Mouse (Mus musculus): ENCODE data around the gene Cd2bp2. TPM values are rescaled to one million over a fixed set of nuclear protein-coding genes. Genes with fewer than 3 reads are reported as not detected.

Gene Cd2bp2
- total RNA-seq, 1 experiment from 2014 or later, result 59.8 TPM

- ATAC-seq (replicated peaks; ENCODE audit: insufficient number of reproducible peaks, low FRiP score, low TSS enrichment, poor library complexity, severe bottlenecking), result peak; percentile 72
Measured at GRCm38 (mm10) chr7:127153477-127153876, 42.4 kb downstream of the Cd2bp2 start.

- ATAC-seq (replicated peaks; ENCODE audit: insufficient number of reproducible peaks, low FRiP score, low TSS enrichment, poor library complexity, severe bottlenecking), result no peak
Measured at GRCm38 (mm10) chr7:127152464-127152863, 43.4 kb downstream of the Cd2bp2 start.

- ATAC-seq (replicated peaks; ENCODE audit: insufficient number of reproducible peaks, low FRiP score, low TSS enrichment, poor library complexity, severe bottlenecking), result no peak
Measured at GRCm38 (mm10) chr7:127147901-127148300, 47.9 kb downstream of the Cd2bp2 start.

- no peak for ATAC-seq (replicated peaks; ENCODE audit: insufficient number of reproducible peaks, low FRiP score, low TSS enrichment, poor library complexity, severe bottlenecking)
Measured at GRCm38 (mm10) chr7:127146267-127146603, 49.6 kb downstream of the Cd2bp2 start.

GRCm38 (mm10) chr7:127145387-127146266 lies 50.2 kb downstream of the Cd2bp2 start:
- ATAC-seq (replicated peaks; ENCODE audit: insufficient number of reproducible peaks, low FRiP score, low TSS enrichment, poor library complexity, severe bottlenecking), result no peak

- ATAC-seq (replicated peaks; ENCODE audit: insufficient number of reproducible peaks, low FRiP score, low TSS enrichment, poor library complexity, severe bottlenecking), result no peak
Measured at GRCm38 (mm10) chr7:127144412-127144811, 51.4 kb downstream of the Cd2bp2 start.

GRCm38 (mm10) chr7:127142666-127143065 lies 53.2 kb downstream of the Cd2bp2 start:
- no peak for ATAC-seq (replicated peaks; ENCODE audit: insufficient number of reproducible peaks, low FRiP score, low TSS enrichment, poor library complexity, severe bottlenecking)

- ATAC-seq (replicated peaks; ENCODE audit: insufficient number of reproducible peaks, low FRiP score, low TSS enrichment, poor library complexity, severe bottlenecking), result 0 out of 2 replicates have a peak, but pooled peaks have one; percentile 29
Measured at GRCm38 (mm10) chr7:127142214-127142613, 53.6 kb downstream of the Cd2bp2 start.

Other genes starting within 250 kb of the Cd2bp2 start
- not detected in 3 replicates for gene Asphd1, start 246.5 kb downstream of the Cd2bp2 start, total RNA-seq (2017)
- gene Sez6l2, start 245.5 kb downstream of the Cd2bp2 start, total RNA-seq (2017), result 0.64 to 3.6 TPM (median 1.3 TPM) in 3 replicates
- gene Cdipt, start 220.1 kb downstream of the Cd2bp2 start, total RNA-seq (2017), result 43.2 to 53.6 TPM (median 43.9 TPM) in 3 replicates
- 2.8 to 9.8 TPM (median 5.5 TPM) in 3 replicates for gene Cdiptos, start 220.0 kb downstream of the Cd2bp2 start, total RNA-seq (2017)
- 95.0 to 131 TPM (median 111 TPM) in 3 replicates for gene Mvp, start 181.4 kb downstream of the Cd2bp2 start, total RNA-seq (2017)
- gene Pagr1b, start 179.6 kb downstream of the Cd2bp2 start, total RNA-seq (2017), result 2.9 to 7.8 TPM (median 5.2 TPM) in 3 replicates
- 3.8 to 52.6 TPM (median 4.4 TPM) in 3 replicates for gene Pagr1a, start 178.7 kb downstream of the Cd2bp2 start, total RNA-seq (2017)
- gene Gm42742, start 175.0 kb downstream of the Cd2bp2 start, total RNA-seq (2017), result 6.4 to 36.5 TPM (median 36.3 TPM) in 3 replicates
- gene Prrt2, start 174.8 kb downstream of the Cd2bp2 start, total RNA-seq (2017), result not detected in 3 replicates
- 16.7 to 36.3 TPM (median 30.1 TPM) in 3 replicates for gene Maz, start 169.0 kb downstream of the Cd2bp2 start, total RNA-seq (2017)
- 0.85 to 3.7 TPM (median 0.97 TPM) in 3 replicates for gene Kif22, start 153.6 kb downstream of the Cd2bp2 start, total RNA-seq (2017)
- not detected in 3 replicates for gene Zg16, start 108.7 kb downstream of the Cd2bp2 start, total RNA-seq (2017)
- gene AI467606, start 104.7 kb downstream of the Cd2bp2 start, total RNA-seq (2017), result 34.3 to 52.4 TPM (median 39.3 TPM) in 3 replicates
- gene Qprt, start 73.8 kb downstream of the Cd2bp2 start, total RNA-seq (2017), result 5.1 to 16.1 TPM (median 9.1 TPM) in 3 replicates
- 1,218 to 1,278 TPM (median 1,233 TPM) in 3 replicates for gene Spn, start 58.2 kb downstream of the Cd2bp2 start, total RNA-seq (2017)
- 52.5 to 106 TPM (median 85.1 TPM) in 3 replicates for gene Tbc1d10b, start 12.4 kb upstream of the Cd2bp2 start, total RNA-seq (2017)
- gene Mylpf, start 12.8 kb upstream of the Cd2bp2 start, total RNA-seq (2017), result 8.7 to 33.8 TPM (median 15.4 TPM) in 3 replicates
- 3.9 to 9.8 TPM (median 5.7 TPM) in 3 replicates for gene Zfp553, start 37.0 kb upstream of the Cd2bp2 start, total RNA-seq (2017)
- gene Sept1, start 37.1 kb upstream of the Cd2bp2 start, total RNA-seq (2017), result 117 to 359 TPM (median 130 TPM) in 3 replicates
- gene Zfp771, start 48.2 kb upstream of the Cd2bp2 start, total RNA-seq (2017), result 0.57 to 3.9 TPM (median 2.9 TPM) in 3 replicates
- gene Dctpp1, start 64.7 kb upstream of the Cd2bp2 start, total RNA-seq (2017), result 9.6 to 13.3 TPM (median 9.9 TPM) in 3 replicates
- gene Sephs2, start 78.0 kb upstream of the Cd2bp2 start, total RNA-seq (2017), result 139 to 200 TPM (median 191 TPM) in 3 replicates
- 218 to 515 TPM (median 322 TPM) in 3 replicates for gene Itgal, start 100.2 kb upstream of the Cd2bp2 start, total RNA-seq (2017)
- 1.8 to 3.4 TPM (median 2.9 TPM) in 3 replicates for gene Zfp768, start 149.5 kb upstream of the Cd2bp2 start, total RNA-seq (2017)
- 5.8 to 16.3 TPM (median 10.1 TPM) in 3 replicates for gene Zfp747, start 180.0 kb upstream of the Cd2bp2 start, total RNA-seq (2017)
- gene 9130019O22Rik, start 191.1 kb upstream of the Cd2bp2 start, total RNA-seq (2017), result 0.95 to 4.5 TPM (median 2.6 TPM) in 3 replicates
- gene E430018J23Rik, start 197.6 kb upstream of the Cd2bp2 start, total RNA-seq (2017), result 2.1 to 2.3 TPM (median 2.2 TPM) in 3 replicates
- 7.7 to 12.5 TPM (median 10.0 TPM) in 3 replicates for gene Zfp764, start 210.8 kb upstream of the Cd2bp2 start, total RNA-seq (2017)
- gene Zfp688, start 226.0 kb upstream of the Cd2bp2 start, total RNA-seq (2017), result 12.4 to 15.5 TPM (median 13.3 TPM) in 3 replicates